In genomic region chr13:59661387-59661786, GRCm38 (mm10) we compare ENCODE assay signal across 24 mouse cellular contexts. TPM values are rescaled to one million over a fixed set of nuclear protein-coding genes. Genes with fewer than 3 reads are reported as not detected.
"Had no signal": no experiment of that assay in that cellular context is flagged by ENCODE, and none has a peak within 500 bp of the region (broad histone marks: within the 10 kb centered on the region; RNA-seq: fewer than 3 reads in every experiment).

No protein-coding gene starts in this region.

- H3K4me2 ChIP-seq: limb, embryonic 13.5 days; liver, embryonic 12.5 days; liver, embryonic 15.5 days; lung, embryonic 15.5 days; midbrain, embryonic 12.5 days; midbrain, embryonic 15.5 days; neural tube, embryonic 12.5 days; neural tube, embryonic 15.5 days had no signal

- ATAC-seq: liver, embryonic 12.5 days; midbrain, embryonic 15.5 days had no signal

- H3K27ac ChIP-seq: layer of hippocampus, adult 2 months; limb, embryonic 10.5 days; limb, embryonic 13.5 days; liver, embryonic 12.5 days; liver, embryonic 15.5 days; lung, embryonic 15.5 days; macrophage; midbrain, embryonic 12.5 days; midbrain, embryonic 15.5 days; neural tube, embryonic 12.5 days; neural tube, embryonic 15.5 days had no signal

- H3K36me3 ChIP-seq: midbrain, embryonic 15.5 days had no signal

- H3K9ac ChIP-seq: limb, embryonic 13.5 days; liver, embryonic 12.5 days; liver, embryonic 15.5 days; lung, embryonic 15.5 days; midbrain, embryonic 12.5 days; midbrain, embryonic 15.5 days; neural tube, embryonic 12.5 days; neural tube, embryonic 15.5 days had no signal

- H3K27me3 ChIP-seq: limb, embryonic 13.5 days; liver, embryonic 12.5 days; liver, embryonic 15.5 days; lung, embryonic 15.5 days; midbrain, embryonic 12.5 days; midbrain, embryonic 15.5 days; neural tube, embryonic 12.5 days; neural tube, embryonic 15.5 days had no signal

- DNase-seq: kidney, adult 11 months; kidney, adult 8-10 months; kidney, postnatal 14 days; layer of hippocampus, adult 9-11 months; liver; lung, adult 18-20 months; retina, postnatal 1 day; right cerebral cortex, postnatal 25 days; thymus, postnatal 25 days had no signal

- H3K4me3 ChIP-seq: layer of hippocampus, adult 2 months; limb, embryonic 10.5 days; limb, embryonic 13.5 days; liver, embryonic 12.5 days; liver, embryonic 15.5 days; lung, embryonic 15.5 days; midbrain, embryonic 12.5 days; midbrain, embryonic 15.5 days; neural tube, embryonic 12.5 days; neural tube, embryonic 15.5 days had no signal

- H3K9me3 ChIP-seq: limb, embryonic 10.5 days; limb, embryonic 13.5 days; liver, embryonic 12.5 days; liver, embryonic 15.5 days; lung, embryonic 15.5 days; midbrain, embryonic 12.5 days; midbrain, embryonic 15.5 days; neural tube, embryonic 15.5 days had no signal

RNA-seq across cellular contexts. Expression of gene 4921517D22Rik, which starts 32.5 kb away (rescaled TPM):
- polyA plus RNA-seq: kidney, embryonic 16.5 days; large intestine, adult 2 months; limb, embryonic 10.5 days; limb, embryonic 13.5 days; liver, embryonic 12.5 days; liver, embryonic 15.5 days; lung, embryonic 15.5 days; macrophage; midbrain, embryonic 12.5 days; midbrain, embryonic 15.5 days; neural tube, embryonic 12.5 days; neural tube, embryonic 15.5 days; stomach, embryonic 14.5 days; thymus, postnatal 0 days had no signal

RNA-seq across cellular contexts. Expression of gene Spata31d1a, which starts 48.7 kb away (rescaled TPM):
- polyA plus RNA-seq: kidney, embryonic 16.5 days; large intestine, adult 2 months; limb, embryonic 10.5 days; limb, embryonic 13.5 days; liver, embryonic 12.5 days; liver, embryonic 15.5 days; lung, embryonic 15.5 days; macrophage; neural tube, embryonic 12.5 days; thymus, postnatal 0 days had no signal

RNA-seq across cellular contexts. Expression of gene Spata31d1b, which starts 50.7 kb away (rescaled TPM):
- polyA plus RNA-seq: kidney, embryonic 16.5 days; large intestine, adult 2 months; limb, embryonic 10.5 days; limb, embryonic 13.5 days; liver, embryonic 12.5 days; lung, embryonic 15.5 days; macrophage; midbrain, embryonic 12.5 days; midbrain, embryonic 15.5 days; neural tube, embryonic 12.5 days; neural tube, embryonic 15.5 days; stomach, embryonic 14.5 days had no signal
